Mouse (Mus musculus) gastrocnemius, postnatal 14 days (tissue): ENCODE data around the gene Nol4l. TPM values are rescaled to one million over a fixed set of nuclear protein-coding genes. Genes with fewer than 3 reads are reported as not detected.
"Not testable (repeated sequence)": the region's sequence is repeated elsewhere in the genome, so short reads cannot be mapped to it uniquely, and the experiment has no call there.

ENCODE experiments used
- DNase-seq: peaks from one replicate; pipeline ENCODE4 v3.0.0; 2021; ENCODE audit warnings: mixed read lengths
- intact Hi-C: fragments of 180-260 bp; cut with DNase I; formaldehyde crosslinking; loops from one replicate; pipeline ENCODE4 v1.15.1; 2025; ENCODE audit warnings: low total_unique reads
- total RNA-seq, 2 experiments: library from RNA; stranded (reverse); gene quantifications; 2 replicates each; pipeline ENCODE4 v1.2.3; 2021

Nol4l gene
- total RNA-seq, 2 experiments from 2014 or later = 3.0 to 3.3 TPM

DNA sequence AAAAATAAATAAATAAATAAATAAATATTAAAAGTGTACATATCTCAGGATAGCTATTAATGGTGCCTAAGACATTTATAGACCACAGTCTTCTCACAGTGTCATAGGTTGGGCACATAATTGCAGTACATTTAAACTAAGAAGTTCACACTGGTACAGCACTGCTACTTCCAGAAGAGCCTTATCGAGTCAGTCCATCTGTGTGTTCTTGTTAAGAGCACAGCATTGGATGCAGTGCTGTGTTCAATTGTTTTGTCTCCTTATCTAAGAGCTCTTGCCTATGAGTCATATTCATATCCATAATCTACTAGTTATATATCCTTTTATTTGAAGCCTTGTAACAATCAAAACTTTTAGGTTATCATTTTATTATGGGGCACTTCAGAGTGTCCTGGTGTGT lies 149.3 kb downstream of the Nol4l start:
- no peak for DNase-seq
- intact Hi-C loops = no loop called here

DNA sequence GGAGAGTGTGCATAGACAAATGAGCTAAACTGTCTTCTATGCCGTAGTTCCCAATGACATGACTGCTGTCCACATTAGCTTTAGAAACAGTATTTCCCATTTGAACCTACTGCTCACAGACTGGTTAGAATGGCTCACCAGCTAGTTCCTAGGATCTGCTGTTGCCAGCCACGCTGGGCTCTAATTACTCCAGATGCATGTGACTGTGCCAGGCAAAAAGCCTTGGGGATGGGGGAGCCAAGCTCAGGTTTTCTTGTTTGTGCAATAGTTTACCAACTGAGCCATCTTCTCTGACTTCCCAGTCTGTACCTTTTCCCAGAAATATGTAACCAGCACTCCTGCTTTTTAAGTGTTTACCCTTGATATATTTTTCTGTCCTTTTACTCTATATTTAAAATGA lies 154.4 kb downstream of the Nol4l start:
- no peak for DNase-seq
- intact Hi-C loops = no loop called here

DNA sequence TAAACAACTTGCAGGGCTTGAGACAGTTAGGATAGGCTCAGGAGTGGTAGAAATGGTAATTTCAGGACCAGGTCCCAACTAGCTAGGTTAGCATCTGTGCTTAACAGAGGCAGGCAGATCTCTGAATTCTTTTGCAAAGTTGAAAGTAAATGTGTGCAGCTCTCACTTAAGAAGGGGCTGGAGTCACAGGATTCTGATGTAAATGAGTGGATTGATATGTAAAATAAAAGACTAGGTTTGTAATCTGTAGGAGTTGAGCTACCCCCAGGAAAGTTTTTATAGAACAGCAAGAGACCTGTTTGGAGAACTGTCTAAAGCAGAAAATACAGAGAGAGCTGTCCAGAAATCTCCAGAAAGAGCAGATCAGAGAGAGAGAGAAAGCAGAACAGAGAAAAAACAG lies 158.9 kb downstream of the Nol4l start:
- DNase-seq = no peak
- intact Hi-C loops = no loop called here

GRCm38 (mm10) chr2:153364531-153364930 lies 165.2 kb downstream of the Nol4l start:
- intact Hi-C loops, DNase-seq: not testable (repeated sequence)

DNA sequence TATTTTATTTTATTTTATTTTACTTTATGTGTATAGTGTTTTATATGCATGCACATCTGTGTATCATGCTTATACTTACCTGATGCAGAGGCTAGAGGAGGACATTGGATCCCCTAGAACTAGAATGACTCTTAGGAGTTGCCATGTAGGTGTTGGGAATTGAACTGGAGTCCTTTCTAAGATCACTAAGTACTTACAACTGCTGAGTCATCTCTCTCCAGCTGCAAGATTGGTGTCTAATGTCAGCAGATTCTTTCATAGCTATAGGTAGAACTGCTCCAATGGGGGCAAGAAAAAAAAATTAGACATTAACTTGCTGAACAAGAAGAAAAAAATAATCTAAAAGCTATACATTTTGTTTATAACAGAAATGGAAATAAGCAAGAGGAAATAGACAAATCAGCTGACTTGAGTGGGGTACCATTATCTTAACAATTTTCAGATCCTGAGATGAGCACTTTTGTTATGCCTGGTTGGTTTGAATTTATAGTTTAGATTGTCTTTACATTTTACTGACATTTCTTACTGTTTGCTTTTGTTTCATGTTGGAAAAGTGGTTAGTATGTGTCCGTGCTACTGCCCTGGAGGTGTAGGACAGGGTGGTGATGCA lies 168.6 kb downstream of the Nol4l start:
- DNase-seq = no peak
- intact Hi-C loops = no loop called here

Other genes with a start within 250 kb of the Nol4l start
- gene Kif3b, start 238.6 kb downstream of the Nol4l start, total RNA-seq = 1 to 10 TPM; 4.4 to 4.9 TPM
- 1 to 10 TPM; 9.5 TPM for gene Asxl1, start 184.1 kb downstream of the Nol4l start, total RNA-seq
- not detected for gene 4930404H24Rik, start 37.2 kb downstream of the Nol4l start, total RNA-seq
- 10 to 100 TPM; 10.5 to 13.7 TPM for gene Commd7, start 102.8 kb upstream of the Nol4l start, total RNA-seq
- 1 to 10 TPM; 1.2 TPM for gene Dnmt3b, start 119.5 kb upstream of the Nol4l start, total RNA-seq
- not detected for gene Dnmt3c, start 166.7 kb upstream of the Nol4l start, total RNA-seq
- gene Mapre1, start 211.3 kb upstream of the Nol4l start, total RNA-seq = 10 to 100 TPM; 53.2 to 63.9 TPM
- gene Efcab8, start 250.0 kb upstream of the Nol4l start, total RNA-seq = under 1 TPM; 0.06 to 0.20 TPM